In genomic region chr2:6726071-6726470, GRCm38 (mm10) we compare ENCODE assay signal across 8 mouse cellular contexts.
DNase-seq lines count a peak whose midpoint lies in the region.

No protein-coding gene starts in this region.

- peak; percentile 40 for DNase-seq in gastrocnemius, adult 18-20 months (ENCODE audit: low spot score)
- no peak for DNase-seq in gastrocnemius, postnatal 25 days
- peak; percentile 32 for DNase-seq in left cerebral cortex, postnatal 4 days
- DNase-seq in left cerebral cortex, adult 9 months (ENCODE audit: low spot score in 2 of 2): no peak
- DNase-seq in cerebellum, adult 11 months: peak; percentile 27
- peak; percentile 32 for DNase-seq in lung, postnatal 14 days
- DNase-seq in layer of hippocampus, adult 9-11 months: no peak
- DNase-seq in yolk sac, embryonic 10.5 days (ENCODE audit: low spot score): no peak

- intact Hi-C loops in left cerebral cortex, postnatal 4 days (cut with DNase I): no loop called here

Comparison
In these comparisons a context has a peak if more than half of its experiments do, and no peak if none do; other contexts are left out.
1. DNase-seq: peak in gastrocnemius, adult 18-20 months (single experiment), left cerebral cortex, postnatal 4 days (single experiment), cerebellum, adult 11 months (single experiment) and lung, postnatal 14 days (single experiment); none in gastrocnemius, postnatal 25 days (single experiment), left cerebral cortex, adult 9 months (0 of 2), layer of hippocampus, adult 9-11 months (single experiment) and yolk sac, embryonic 10.5 days (single experiment).